Mouse (Mus musculus) limb, embryonic 12.5 days (tissue): ENCODE measurements around the gene Bhlhe23. TPM values are rescaled to one million over a fixed set of nuclear protein-coding genes. Genes with fewer than 3 reads are reported as not detected.
A peak's percentile ranks its signal among the peaks of the same experiment; 100 is the strongest.

Source experiments
- ATAC-seq: fragments of 200-750 bp; cut with Nextera tagmentation; 2 replicates; pipeline ENCODE4 v1.8.0; 2017; ENCODE audit warnings: low read depth, moderate TSS enrichment; ENCODE audit not compliant: insufficient number of reproducible peaks, insufficient read depth, low FRiP score, low TSS enrichment
- H3K27ac ChIP-seq: fragments of 300-500 bp; sonication (generic); 2 replicates; pipeline ENCODE4 v1.5.1; 2016; ENCODE audit warnings: mild to moderate bottlenecking, moderate library complexity
- H3K27me3 ChIP-seq: fragments of 300-500 bp; sonication (generic); 2 replicates; pipeline ENCODE4 v1.6.1; 2016; ENCODE audit warnings: mild to moderate bottlenecking, moderate library complexity
- H3K36me3 ChIP-seq: fragments of 300-500 bp; sonication (generic); 2 replicates; pipeline ENCODE4 v1.6.1; 2016; ENCODE audit warnings: mild to moderate bottlenecking, moderate library complexity
- H3K4me1 ChIP-seq: fragments of 300-500 bp; sonication (generic); replicated peaks from 2 replicates; pipeline ENCODE4 v1.6.1; 2016
- H3K4me2 ChIP-seq: fragments of 300-500 bp; sonication (generic); 2 replicates; pipeline ENCODE4 v1.6.1; 2016; ENCODE audit warnings: mild to moderate bottlenecking, moderate library complexity
- H3K4me3 ChIP-seq: fragments of 300-500 bp; sonication (generic); replicated peaks from 2 replicates; pipeline ENCODE4 v1.5.1; 2016; ENCODE audit warnings: mild to moderate bottlenecking
- H3K9ac ChIP-seq: fragments of 300-500 bp; sonication (generic); replicated peaks from 2 replicates; pipeline ENCODE4 v1.6.1; 2016; ENCODE audit warnings: mild to moderate bottlenecking, moderate library complexity
- H3K9me3 ChIP-seq: fragments of 300-500 bp; sonication (generic); 2 replicates; pipeline ENCODE4 v1.6.1; 2016; ENCODE audit warnings: mild to moderate bottlenecking, moderate library complexity
- WGBS: fragments of 180-500 bp; shearing (Covaris S2); methylation state at CpG from one replicate; pipeline ENCODE4 v1.1.7; 2016; 5-methylcytosine and 5-hydroxymethylcytosine counted together
- polyA plus RNA-seq: library from polyadenylated mRNA; unstranded; fragments of >200 nt; fragmentation: Nextera tagmentation; extraction: Ambion mirVana; gene quantifications from 2 replicates; pipeline ENCODE4 v1.2.1, GENCODE M21; 2016

Gene Bhlhe23
- polyA plus RNA-seq, 1 experiment from 2014 or later = not detected

DNA sequence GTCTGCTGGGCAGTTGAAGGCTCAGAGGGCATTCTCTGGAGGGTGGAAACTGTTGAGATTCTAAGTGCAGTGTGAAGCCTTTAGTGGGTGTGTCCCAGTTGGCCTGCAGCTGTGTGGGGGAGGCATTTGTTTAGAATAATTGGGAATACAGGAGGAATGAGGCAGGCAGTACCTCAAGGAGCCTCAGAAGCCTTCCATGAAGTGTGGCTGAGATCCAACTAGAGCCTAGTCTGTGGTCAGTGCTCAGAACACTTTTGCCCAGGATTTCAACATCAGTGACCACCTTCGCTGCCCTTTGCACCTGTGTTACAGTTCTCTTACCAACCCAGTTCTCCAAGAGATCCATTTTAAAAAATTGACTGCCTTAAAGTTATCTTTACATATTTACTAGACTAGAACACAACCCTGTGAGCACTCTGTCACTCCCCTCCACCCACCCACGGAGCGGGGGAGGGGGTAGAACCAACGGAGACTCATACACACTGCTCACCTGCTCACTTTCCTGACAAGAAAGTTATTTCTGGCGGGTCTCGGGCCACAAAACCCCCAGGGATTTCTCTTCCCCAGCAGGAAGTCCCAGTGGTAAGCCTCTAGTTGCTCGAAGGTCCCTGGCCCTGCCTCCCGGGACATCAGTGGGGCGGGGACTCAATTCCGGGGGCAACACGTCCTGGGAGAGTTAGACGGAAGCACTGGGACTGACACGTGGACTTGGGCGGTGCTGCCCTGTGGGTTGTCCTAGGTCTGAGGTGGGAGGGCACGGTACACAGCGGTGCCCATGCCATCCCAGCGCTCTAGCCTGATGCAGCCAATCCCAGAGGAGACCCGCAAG, 51.9 kb downstream of the Bhlhe23 start, which contains the start of gene Slc17a9:
TSS of gene Slc17a9 (plus strand) at position 679 of the 829 bp plus-strand sequence.
- 0 out of 2 replicates have a peak within 1 kb of the TSS, but pooled peaks have one; percentile 8 for H3K9ac ChIP-seq
- H3K4me1 ChIP-seq = peaks cover 6% of the 10 kb centered on the region
- peaks cover 10% of the 10 kb centered on the region; the same call in 1 of the 2 replicates for H3K27me3 ChIP-seq
- 0 out of 2 replicates have a peak, but pooled peaks have one; percentile 48 for ATAC-seq
- no peaks in the 10 kb centered on the region for H3K9me3 ChIP-seq
- H3K36me3 ChIP-seq = peaks cover 44% of the 10 kb centered on the region
- H3K27ac ChIP-seq = no peak within 1 kb of the TSS
- 4% methylated on average over 18 of the region's 18 CpGs for WGBS
- H3K4me2 ChIP-seq = peak within 1 kb of the TSS; percentile 42
- 0 out of 2 replicates have a peak within 1 kb of the TSS, but pooled peaks have one; percentile 4 for H3K4me3 ChIP-seq

Other genes starting within 250 kb of the Bhlhe23 start
- gene Mrgbp, start 195.6 kb downstream of the Bhlhe23 start, polyA plus RNA-seq = 39.8 and 44.3 TPM in 2 replicates
- gene Ogfr, start 187.7 kb downstream of the Bhlhe23 start, polyA plus RNA-seq = 93.0 and 96.7 TPM in 2 replicates
- 196 and 224 TPM in 2 replicates for gene Col9a3, start 179.1 kb downstream of the Bhlhe23 start, polyA plus RNA-seq
- 0.30 and 0.47 TPM in 2 replicates for gene Tcfl5, start 134.2 kb downstream of the Bhlhe23 start, polyA plus RNA-seq
- 36.1 and 38.2 TPM in 2 replicates for gene Dido1, start 66.9 kb downstream of the Bhlhe23 start, polyA plus RNA-seq
- 60.7 and 60.9 TPM in 2 replicates for gene Gid8, start 66.8 kb downstream of the Bhlhe23 start, polyA plus RNA-seq
- gene Slc17a9, start 51.6 kb downstream of the Bhlhe23 start, polyA plus RNA-seq = 0.45 and 0.52 TPM in 2 replicates
- 77.1 and 78.5 TPM in 2 replicates for gene Ythdf1, start 144.0 kb upstream of the Bhlhe23 start, polyA plus RNA-seq
- not detected in 2 replicates for gene Birc7, start 152.1 kb upstream of the Bhlhe23 start, polyA plus RNA-seq
- 6.0 and 11.2 TPM in 2 replicates for gene Nkain4, start 177.8 kb upstream of the Bhlhe23 start, polyA plus RNA-seq
- 109 and 113 TPM in 2 replicates for gene Arfgap1, start 190.3 kb upstream of the Bhlhe23 start, polyA plus RNA-seq
- gene Col20a1, start 209.6 kb upstream of the Bhlhe23 start, polyA plus RNA-seq = 0.64 and 0.68 TPM in 2 replicates